Mouse (Mus musculus) C2C12 (cell line): ENCODE measurements at regions not wholly inside any gene's neighbourhood (a gene's known extent, or its start where the extent isn't known, plus 50 kb on each side); places are given as distances from the start of the nearest gene placed in this dataset.

Experiments
- CEBPB ChIP-seq: IDR thresholded peaks from one replicate; pipeline ENCODE4 v1.6.1; 2011; ENCODE audit warnings: low read depth, mild to moderate bottlenecking, control low read depth, moderate library complexity
- CTCF ChIP-seq: IDR thresholded peaks from one replicate; pipeline ENCODE4 v1.5.1; 2011; ENCODE audit not compliant: control insufficient read depth, insufficient read depth, insufficient read length
- MAX ChIP-seq: IDR thresholded peaks from one replicate; pipeline ENCODE4 v1.6.1; 2011; ENCODE audit warnings: mild to moderate bottlenecking, control low read depth
- MYOG ChIP-seq: IDR thresholded peaks from one replicate; pipeline ENCODE4 v1.6.1; 2011; ENCODE audit not compliant: control insufficient read depth, insufficient read length; ENCODE audit errors: extremely low read depth

DNA sequence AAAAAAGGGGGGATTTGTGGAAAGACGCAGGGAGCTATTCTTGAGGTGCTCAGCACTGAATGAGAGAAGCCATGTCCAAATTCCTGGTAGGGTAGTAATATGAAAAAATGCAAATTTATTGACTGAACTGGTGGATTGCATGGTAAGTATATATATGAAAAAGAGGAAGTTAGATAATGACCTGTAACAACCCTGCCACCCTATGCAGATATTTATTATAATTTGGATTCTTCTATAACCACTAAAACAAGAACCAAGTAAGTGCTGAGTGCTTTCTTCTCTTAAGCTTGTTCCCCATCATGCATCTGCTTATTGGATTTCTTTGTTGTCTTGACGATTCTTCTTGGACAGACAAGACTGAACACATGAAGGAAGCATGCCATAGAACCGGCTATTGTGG is 86.7 kb upstream of the Arhgap21 start:
- no peak for TF ChIP-seq MYOG
- TF ChIP-seq CTCF: no peak
- no peak for TF ChIP-seq CEBPB
- no peak for TF ChIP-seq MAX
